Mouse (Mus musculus): ENCODE measurements around the gene Zfp536. TPM values are rescaled to one million over a fixed set of nuclear protein-coding genes. Genes with fewer than 3 reads are reported as not detected.

The Zfp536 gene
- polyA plus RNA-seq, 1 experiment from 2014 or later: 3.9 TPM

- Histone ChIP-seq H3K27me3 (ENCODE audit: control insufficient read depth, insufficient read depth, low read length) (no peaks in the 10 kb centered on the region), H3K9me3 (ENCODE audit: control insufficient read depth, low read length) (no peaks in the 10 kb centered on the region), H3K9ac (ENCODE audit: low read length) (no peak overlapping the region), H3K4me1 (ENCODE audit: control insufficient read depth in 2 of 2, insufficient read depth in 2 of 2, low read length in 2 of 2) (no peaks in the 10 kb centered on the region), H3K4me3 (ENCODE audit: control insufficient read depth in 1 of 2, insufficient read depth in 1 of 2, low read depth in 1 of 2, low read length in 2 of 2) (no peak overlapping the region), H3K4me2 (ENCODE audit: low read length) (no peak overlapping the region), H3K36me3 (ENCODE audit: control insufficient read depth, insufficient read depth, low read length) (no peaks in the 10 kb centered on the region), H3K27ac (replicated peaks in 1 of 2; ENCODE audit: control insufficient read depth in 1 of 2, insufficient read depth in 1 of 2, low read depth in 2 of 2, low read length in 2 of 2) (no peak overlapping the region)
- WGBS: 74% methylated on average over 5 of the region's 5 CpGs
- no peak for ATAC-seq (ENCODE audit: insufficient number of reproducible peaks, insufficient read depth, low FRiP score, low read depth)
Measured at GRCm38 (mm10) chr7:37490312-37490711, 283.1 kb downstream of the Zfp536 start.

GRCm38 (mm10) chr7:37484946-37485345, 288.5 kb downstream of the Zfp536 start:
- no peaks in the 10 kb centered on the region for H3K9me3 ChIP-seq (ENCODE audit: control insufficient read depth, low read length)
- H3K4me3 ChIP-seq (ENCODE audit: control insufficient read depth in 1 of 2, insufficient read depth in 1 of 2, low read depth in 1 of 2, low read length in 2 of 2): no peak overlapping the region
- no peak overlapping the region for H3K4me2 ChIP-seq (ENCODE audit: low read length)
- no peaks in the 10 kb centered on the region for H3K4me1 ChIP-seq (ENCODE audit: control insufficient read depth in 2 of 2, insufficient read depth in 2 of 2, low read length in 2 of 2)
- no peak overlapping the region for H3K9ac ChIP-seq (ENCODE audit: low read length)
- ATAC-seq (ENCODE audit: insufficient number of reproducible peaks, insufficient read depth, low FRiP score, low read depth): no peak
- 76% methylated on average over 3 of the region's 3 CpGs for WGBS
- H3K36me3 ChIP-seq (ENCODE audit: control insufficient read depth, insufficient read depth, low read length): no peaks in the 10 kb centered on the region
- H3K27me3 ChIP-seq (ENCODE audit: control insufficient read depth, insufficient read depth, low read length): no peaks in the 10 kb centered on the region
- H3K27ac ChIP-seq (replicated peaks in 1 of 2; ENCODE audit: control insufficient read depth in 1 of 2, insufficient read depth in 1 of 2, low read depth in 2 of 2, low read length in 2 of 2): no peak overlapping the region

DNA sequence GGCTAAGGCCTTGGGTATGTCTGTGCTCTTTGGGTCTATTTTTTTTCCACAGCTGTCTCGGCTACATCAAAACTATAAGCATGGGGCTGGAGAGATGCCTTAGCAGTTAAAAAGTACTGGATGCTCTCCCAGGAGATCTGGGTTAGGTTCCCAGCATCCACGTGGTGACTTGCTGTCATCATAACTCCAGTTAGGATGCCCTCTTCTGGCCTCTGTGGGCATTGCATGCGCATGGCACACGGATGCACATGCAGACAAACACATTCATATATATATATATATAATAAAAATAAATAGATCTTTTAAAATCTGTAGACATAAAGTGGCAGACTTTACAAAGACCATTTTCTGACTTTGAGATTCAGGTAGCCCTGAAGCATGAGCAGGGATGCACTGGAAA, 290.9 kb downstream of the Zfp536 start:
- 81% methylated on average over 4 of the region's 4 CpGs for WGBS
- Histone ChIP-seq H3K4me3 (ENCODE audit: control insufficient read depth in 1 of 2, insufficient read depth in 1 of 2, low read depth in 1 of 2, low read length in 2 of 2) (no peak overlapping the region), H3K36me3 (ENCODE audit: control insufficient read depth, insufficient read depth, low read length) (no peaks in the 10 kb centered on the region), H3K9ac (ENCODE audit: low read length) (no peak overlapping the region), H3K4me1 (ENCODE audit: control insufficient read depth in 2 of 2, insufficient read depth in 2 of 2, low read length in 2 of 2) (no peaks in the 10 kb centered on the region), H3K4me2 (ENCODE audit: low read length) (no peak overlapping the region), H3K9me3 (ENCODE audit: control insufficient read depth, low read length) (no peaks in the 10 kb centered on the region), H3K27me3 (ENCODE audit: control insufficient read depth, insufficient read depth, low read length) (no peaks in the 10 kb centered on the region), H3K27ac (replicated peaks in 1 of 2; ENCODE audit: control insufficient read depth in 1 of 2, insufficient read depth in 1 of 2, low read depth in 2 of 2, low read length in 2 of 2) (no peak overlapping the region)
- ATAC-seq (ENCODE audit: insufficient number of reproducible peaks, insufficient read depth, low FRiP score, low read depth): no peak

GRCm38 (mm10) chr7:37481165-37481564, 292.3 kb downstream of the Zfp536 start:
- no peak overlapping the region for H3K4me2 ChIP-seq (ENCODE audit: low read length)
- 81% methylated on average over 6 of the region's 6 CpGs for WGBS
- no peaks in the 10 kb centered on the region for H3K4me1 ChIP-seq (ENCODE audit: control insufficient read depth in 2 of 2, insufficient read depth in 2 of 2, low read length in 2 of 2)
- no peak overlapping the region for H3K4me3 ChIP-seq (ENCODE audit: control insufficient read depth in 1 of 2, insufficient read depth in 1 of 2, low read depth in 1 of 2, low read length in 2 of 2)
- H3K36me3 ChIP-seq (ENCODE audit: control insufficient read depth, insufficient read depth, low read length): no peaks in the 10 kb centered on the region
- no peak overlapping the region for H3K27ac ChIP-seq (replicated peaks in 1 of 2; ENCODE audit: control insufficient read depth in 1 of 2, insufficient read depth in 1 of 2, low read depth in 2 of 2, low read length in 2 of 2)
- no peak for ATAC-seq (ENCODE audit: insufficient number of reproducible peaks, insufficient read depth, low FRiP score, low read depth)
- no peaks in the 10 kb centered on the region for H3K9me3 ChIP-seq (ENCODE audit: control insufficient read depth, low read length)
- H3K27me3 ChIP-seq (ENCODE audit: control insufficient read depth, insufficient read depth, low read length): no peaks in the 10 kb centered on the region
- H3K9ac ChIP-seq (ENCODE audit: low read length): no peak overlapping the region

GRCm38 (mm10) chr7:37477309-37477708, 296.1 kb downstream of the Zfp536 start:
- H3K9ac ChIP-seq (ENCODE audit: low read length): no peak overlapping the region
- no peak overlapping the region for H3K4me3 ChIP-seq (ENCODE audit: control insufficient read depth in 1 of 2, insufficient read depth in 1 of 2, low read depth in 1 of 2, low read length in 2 of 2)
- ATAC-seq (ENCODE audit: insufficient number of reproducible peaks, insufficient read depth, low FRiP score, low read depth): no peak
- WGBS: 86% methylated on average over 5 of the region's 5 CpGs
- no peaks in the 10 kb centered on the region for H3K27me3 ChIP-seq (ENCODE audit: control insufficient read depth, insufficient read depth, low read length)
- H3K36me3 ChIP-seq (ENCODE audit: control insufficient read depth, insufficient read depth, low read length): no peaks in the 10 kb centered on the region
- no peaks in the 10 kb centered on the region for H3K4me1 ChIP-seq (ENCODE audit: control insufficient read depth in 2 of 2, insufficient read depth in 2 of 2, low read length in 2 of 2)
- H3K4me2 ChIP-seq (ENCODE audit: low read length): no peak overlapping the region
- H3K27ac ChIP-seq (replicated peaks in 1 of 2; ENCODE audit: control insufficient read depth in 1 of 2, insufficient read depth in 1 of 2, low read depth in 2 of 2, low read length in 2 of 2): no peak overlapping the region
- H3K9me3 ChIP-seq (ENCODE audit: control insufficient read depth, low read length): no peaks in the 10 kb centered on the region

- 56% methylated on average over 2 of the region's 2 CpGs for WGBS
- Histone ChIP-seq H3K27ac (replicated peaks in 1 of 2; ENCODE audit: control insufficient read depth in 1 of 2, insufficient read depth in 1 of 2, low read depth in 2 of 2, low read length in 2 of 2) (no peak overlapping the region), H3K27me3 (ENCODE audit: control insufficient read depth, insufficient read depth, low read length) (no peaks in the 10 kb centered on the region), H3K9ac (ENCODE audit: low read length) (no peak overlapping the region), H3K36me3 (ENCODE audit: control insufficient read depth, insufficient read depth, low read length) (no peaks in the 10 kb centered on the region), H3K4me3 (ENCODE audit: control insufficient read depth in 1 of 2, insufficient read depth in 1 of 2, low read depth in 1 of 2, low read length in 2 of 2) (no peak overlapping the region), H3K9me3 (ENCODE audit: control insufficient read depth, low read length) (no peaks in the 10 kb centered on the region), H3K4me2 (ENCODE audit: low read length) (no peak overlapping the region), H3K4me1 (ENCODE audit: control insufficient read depth in 2 of 2, insufficient read depth in 2 of 2, low read length in 2 of 2) (no peaks in the 10 kb centered on the region)
- ATAC-seq (ENCODE audit: insufficient number of reproducible peaks, insufficient read depth, low FRiP score, low read depth): no peak
Measured at GRCm38 (mm10) chr7:37475485-37475884, 298.0 kb downstream of the Zfp536 start.

DNA sequence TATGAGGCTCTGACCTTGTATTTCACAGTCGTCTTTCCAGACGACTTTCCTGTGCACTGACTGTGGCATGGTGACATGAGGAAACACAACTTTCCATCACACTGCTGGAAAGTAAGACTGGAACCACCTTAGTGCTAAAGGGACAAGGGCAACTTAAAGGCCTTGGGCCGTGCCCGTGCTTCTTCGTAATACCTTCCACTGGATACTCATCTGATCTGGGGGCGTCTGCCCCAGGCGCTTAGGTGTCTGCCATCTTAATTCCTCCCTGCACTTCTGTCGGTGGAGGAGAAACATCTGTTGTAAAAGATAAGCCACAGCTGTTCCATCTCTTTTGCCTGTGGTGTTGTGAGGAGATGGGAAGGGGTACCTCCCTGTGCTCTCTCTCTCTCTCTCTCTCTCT, 299.2 kb downstream of the Zfp536 start:
- H3K9ac ChIP-seq (ENCODE audit: low read length): no peak overlapping the region
- H3K27me3 ChIP-seq (ENCODE audit: control insufficient read depth, insufficient read depth, low read length): no peaks in the 10 kb centered on the region
- no peak overlapping the region for H3K27ac ChIP-seq (replicated peaks in 1 of 2; ENCODE audit: control insufficient read depth in 1 of 2, insufficient read depth in 1 of 2, low read depth in 2 of 2, low read length in 2 of 2)
- no peak overlapping the region for H3K4me2 ChIP-seq (ENCODE audit: low read length)
- ATAC-seq (ENCODE audit: insufficient number of reproducible peaks, insufficient read depth, low FRiP score, low read depth): no peak
- H3K9me3 ChIP-seq (ENCODE audit: control insufficient read depth, low read length): no peaks in the 10 kb centered on the region
- H3K4me1 ChIP-seq (ENCODE audit: control insufficient read depth in 2 of 2, insufficient read depth in 2 of 2, low read length in 2 of 2): no peaks in the 10 kb centered on the region
- H3K4me3 ChIP-seq (ENCODE audit: control insufficient read depth in 1 of 2, insufficient read depth in 1 of 2, low read depth in 1 of 2, low read length in 2 of 2): no peak overlapping the region
- no peaks in the 10 kb centered on the region for H3K36me3 ChIP-seq (ENCODE audit: control insufficient read depth, insufficient read depth, low read length)
- 43% methylated on average over 8 of the region's 8 CpGs for WGBS

GRCm38 (mm10) chr7:37473311-37474084, 299.9 kb downstream of the Zfp536 start:
- Histone ChIP-seq H3K27ac (replicated peaks in 1 of 2; ENCODE audit: control insufficient read depth in 1 of 2, insufficient read depth in 1 of 2, low read depth in 2 of 2, low read length in 2 of 2) (no peak overlapping the region), H3K4me3 (ENCODE audit: control insufficient read depth in 1 of 2, insufficient read depth in 1 of 2, low read depth in 1 of 2, low read length in 2 of 2) (no peak overlapping the region), H3K4me2 (ENCODE audit: low read length) (no peak overlapping the region), H3K9ac (ENCODE audit: low read length) (no peak overlapping the region), H3K4me1 (ENCODE audit: control insufficient read depth in 2 of 2, insufficient read depth in 2 of 2, low read length in 2 of 2) (no peaks in the 10 kb centered on the region), H3K27me3 (ENCODE audit: control insufficient read depth, insufficient read depth, low read length) (no peaks in the 10 kb centered on the region), H3K9me3 (ENCODE audit: control insufficient read depth, low read length) (no peaks in the 10 kb centered on the region), H3K36me3 (ENCODE audit: control insufficient read depth, insufficient read depth, low read length) (no peaks in the 10 kb centered on the region)
- 55% methylated on average over 24 of the region's 24 CpGs for WGBS
- ATAC-seq (ENCODE audit: insufficient number of reproducible peaks, insufficient read depth, low FRiP score, low read depth): no peak
